Mouse (Mus musculus): ENCODE results near the gene Sgms1. TPM values are rescaled to one million over a fixed set of nuclear protein-coding genes. Genes with fewer than 3 reads are reported as not detected.
A peak's percentile ranks its signal among the peaks of the same experiment; 100 is the strongest.

Sgms1 gene
- polyA plus RNA-seq, 1 experiment from 2014 or later: 43.0 TPM

GRCm38 (mm10) chr19:32230798-32231197, 158.7 kb downstream of the Sgms1 start:
- no peaks in the 10 kb centered on the region for H3K9me3 ChIP-seq (replicated peaks; ENCODE audit: control insufficient read depth, low read length)
- no peaks in the 10 kb centered on the region for H3K27me3 ChIP-seq (ENCODE audit: control insufficient read depth, insufficient read depth, low read length)
- no peak for ATAC-seq (ENCODE audit: insufficient read depth, low FRiP score)
- no peak overlapping the region for H3K9ac ChIP-seq (ENCODE audit: low read length)
- peaks cover 6% of the 10 kb centered on the region; the same call in 1 of the 2 replicates for H3K4me1 ChIP-seq (ENCODE audit: control insufficient read depth, insufficient read depth, low read length)
- no peaks in the 10 kb centered on the region for H3K36me3 ChIP-seq (ENCODE audit: control insufficient read depth, insufficient read depth, low read length)
- 52% methylated on average over 5 of the region's 5 CpGs for WGBS
- no peak overlapping the region for H3K27ac ChIP-seq (ENCODE audit: low read length)
- H3K4me3 ChIP-seq (replicated peaks; ENCODE audit: low read length): no peak overlapping the region
- no peak overlapping the region for H3K4me2 ChIP-seq (ENCODE audit: low read depth, low read length)

- H3K27me3 ChIP-seq (ENCODE audit: control insufficient read depth, insufficient read depth, low read length): no peaks in the 10 kb centered on the region
Observed at GRCm38 (mm10) chr19:32230301-32230700, 159.2 kb downstream of the Sgms1 start.

GRCm38 (mm10) chr19:32229776-32230175, 159.7 kb downstream of the Sgms1 start:
- Histone ChIP-seq H3K4me2 (ENCODE audit: low read depth, low read length) (no peak overlapping the region), H3K9me3 (replicated peaks; ENCODE audit: control insufficient read depth, low read length) (no peaks in the 10 kb centered on the region), H3K9ac (ENCODE audit: low read length) (no peak overlapping the region), H3K4me1 (ENCODE audit: control insufficient read depth, insufficient read depth, low read length) (peaks cover 6% of the 10 kb centered on the region; the same call in 1 of the 2 replicates), H3K4me3 (replicated peaks; ENCODE audit: low read length) (no peak overlapping the region), H3K27me3 (ENCODE audit: control insufficient read depth, insufficient read depth, low read length) (no peaks in the 10 kb centered on the region), H3K36me3 (ENCODE audit: control insufficient read depth, insufficient read depth, low read length) (no peaks in the 10 kb centered on the region), H3K27ac (ENCODE audit: low read length) (no peak overlapping the region)
- WGBS: 87% methylated on average over 5 of the region's 5 CpGs
- ATAC-seq (ENCODE audit: insufficient read depth, low FRiP score): no peak

More at GRCm38 (mm10) chr19:32230301-32230700, 159.2 kb downstream of the Sgms1 start:
- H3K36me3 ChIP-seq (ENCODE audit: control insufficient read depth, insufficient read depth, low read length): no peaks in the 10 kb centered on the region
- H3K4me3 ChIP-seq (replicated peaks; ENCODE audit: low read length): no peak overlapping the region
- no peak overlapping the region for H3K27ac ChIP-seq (ENCODE audit: low read length)
- H3K4me2 ChIP-seq (ENCODE audit: low read depth, low read length): no peak overlapping the region
- ATAC-seq (ENCODE audit: insufficient read depth, low FRiP score): no peak
- 79% methylated on average over 5 of the region's 5 CpGs for WGBS
- H3K9ac ChIP-seq (ENCODE audit: low read length): no peak overlapping the region
- H3K4me1 ChIP-seq (ENCODE audit: control insufficient read depth, insufficient read depth, low read length): peaks cover 6% of the 10 kb centered on the region; the same call in 1 of the 2 replicates
- H3K9me3 ChIP-seq (replicated peaks; ENCODE audit: control insufficient read depth, low read length): no peaks in the 10 kb centered on the region

GRCm38 (mm10) chr19:32227175-32227574, 162.3 kb downstream of the Sgms1 start:
- H3K36me3 ChIP-seq (ENCODE audit: control insufficient read depth, insufficient read depth, low read length): no peaks in the 10 kb centered on the region
- no peak overlapping the region for H3K4me3 ChIP-seq (replicated peaks; ENCODE audit: low read length)
- H3K27ac ChIP-seq (ENCODE audit: low read length): no peak overlapping the region
- H3K9me3 ChIP-seq (replicated peaks; ENCODE audit: control insufficient read depth, low read length): no peaks in the 10 kb centered on the region
- no peak for ATAC-seq (ENCODE audit: insufficient read depth, low FRiP score)
- H3K9ac ChIP-seq (ENCODE audit: low read length): no peak overlapping the region
- WGBS: 72% methylated on average over 2 of the region's 2 CpGs
- H3K4me2 ChIP-seq (ENCODE audit: low read depth, low read length): no peak overlapping the region
- H3K4me1 ChIP-seq (ENCODE audit: control insufficient read depth, insufficient read depth, low read length): peaks cover 6% of the 10 kb centered on the region; the same call in 1 of the 2 replicates
- no peaks in the 10 kb centered on the region for H3K27me3 ChIP-seq (ENCODE audit: control insufficient read depth, insufficient read depth, low read length)

GRCm38 (mm10) chr19:32225097-32225490, 164.4 kb downstream of the Sgms1 start:
- no peak overlapping the region; the same call in 1 of the 2 replicates for H3K27ac ChIP-seq (ENCODE audit: low read length)
- no peak for ATAC-seq (ENCODE audit: insufficient read depth, low FRiP score)
- no peak overlapping the region for H3K9ac ChIP-seq (ENCODE audit: low read length)
- no peaks in the 10 kb centered on the region for H3K27me3 ChIP-seq (ENCODE audit: control insufficient read depth, insufficient read depth, low read length)
- H3K4me1 ChIP-seq (ENCODE audit: control insufficient read depth, insufficient read depth, low read length): no peaks in the 10 kb centered on the region
- H3K4me2 ChIP-seq (ENCODE audit: low read depth, low read length): no peak overlapping the region
- 75% methylated on average over 9 of the region's 9 CpGs for WGBS
- no peaks in the 10 kb centered on the region for H3K9me3 ChIP-seq (replicated peaks; ENCODE audit: control insufficient read depth, low read length)
- H3K4me3 ChIP-seq (replicated peaks; ENCODE audit: low read length): no peak overlapping the region
- no peaks in the 10 kb centered on the region for H3K36me3 ChIP-seq (ENCODE audit: control insufficient read depth, insufficient read depth, low read length)

GRCm38 (mm10) chr19:32224318-32225096, 165.0 kb downstream of the Sgms1 start:
- Histone ChIP-seq H3K9me3 (replicated peaks; ENCODE audit: control insufficient read depth, low read length) (no peaks in the 10 kb centered on the region), H3K9ac (ENCODE audit: low read length) (no peak overlapping the region), H3K4me3 (replicated peaks; ENCODE audit: low read length) (no peak overlapping the region), H3K27me3 (ENCODE audit: control insufficient read depth, insufficient read depth, low read length) (no peaks in the 10 kb centered on the region), H3K4me2 (ENCODE audit: low read depth, low read length) (no peak overlapping the region), H3K4me1 (ENCODE audit: control insufficient read depth, insufficient read depth, low read length) (no peaks in the 10 kb centered on the region), H3K36me3 (ENCODE audit: control insufficient read depth, insufficient read depth, low read length) (no peaks in the 10 kb centered on the region), H3K27ac (ENCODE audit: low read length) (peak overlapping the region; percentile 13; the same call in 1 of the 2 replicates)
- no peak for ATAC-seq (ENCODE audit: insufficient read depth, low FRiP score)
- 82% methylated on average over 2 of the region's 2 CpGs for WGBS

- no peak overlapping the region for H3K4me3 ChIP-seq (replicated peaks; ENCODE audit: low read length)
- no peak overlapping the region for H3K9ac ChIP-seq (ENCODE audit: low read length)
- H3K9me3 ChIP-seq (replicated peaks; ENCODE audit: control insufficient read depth, low read length): no peaks in the 10 kb centered on the region
- ATAC-seq (ENCODE audit: insufficient read depth, low FRiP score): no peak
- H3K4me2 ChIP-seq (ENCODE audit: low read depth, low read length): no peak overlapping the region
- no peaks in the 10 kb centered on the region for H3K27me3 ChIP-seq (ENCODE audit: control insufficient read depth, insufficient read depth, low read length)
- H3K27ac ChIP-seq (ENCODE audit: low read length): peak overlapping the region; percentile 13; the same call in 1 of the 2 replicates
- WGBS: 76% methylated on average over 3 of the region's 3 CpGs
- H3K36me3 ChIP-seq (ENCODE audit: control insufficient read depth, insufficient read depth, low read length): no peaks in the 10 kb centered on the region
- H3K4me1 ChIP-seq (ENCODE audit: control insufficient read depth, insufficient read depth, low read length): no peaks in the 10 kb centered on the region
Observed at GRCm38 (mm10) chr19:32223751-32224174, 165.8 kb downstream of the Sgms1 start.

- no peaks in the 10 kb centered on the region for H3K36me3 ChIP-seq (ENCODE audit: control insufficient read depth, insufficient read depth, low read length)
- H3K9me3 ChIP-seq (replicated peaks; ENCODE audit: control insufficient read depth, low read length): no peaks in the 10 kb centered on the region
- 93% methylated on average over 11 of the region's 11 CpGs for WGBS
- H3K4me1 ChIP-seq (ENCODE audit: control insufficient read depth, insufficient read depth, low read length): no peaks in the 10 kb centered on the region
- H3K4me3 ChIP-seq (replicated peaks; ENCODE audit: low read length): no peak overlapping the region
- H3K27ac ChIP-seq (ENCODE audit: low read length): no peak overlapping the region
- peak; percentile 40; the same call in 1 of the 2 replicates for ATAC-seq (ENCODE audit: insufficient read depth, low FRiP score)
- no peak overlapping the region for H3K4me2 ChIP-seq (ENCODE audit: low read depth, low read length)
- no peaks in the 10 kb centered on the region for H3K27me3 ChIP-seq (ENCODE audit: control insufficient read depth, insufficient read depth, low read length)
- H3K9ac ChIP-seq (ENCODE audit: low read length): no peak overlapping the region
Observed at GRCm38 (mm10) chr19:32222083-32222482, 167.4 kb downstream of the Sgms1 start.

- Histone ChIP-seq H3K9me3 (replicated peaks; ENCODE audit: control insufficient read depth, low read length) (no peaks in the 10 kb centered on the region), H3K4me2 (ENCODE audit: low read depth, low read length) (no peak overlapping the region), H3K27me3 (ENCODE audit: control insufficient read depth, insufficient read depth, low read length) (no peaks in the 10 kb centered on the region), H3K27ac (ENCODE audit: low read length) (no peak overlapping the region), H3K9ac (ENCODE audit: low read length) (no peak overlapping the region), H3K4me3 (replicated peaks; ENCODE audit: low read length) (no peak overlapping the region), H3K36me3 (ENCODE audit: control insufficient read depth, insufficient read depth, low read length) (no peaks in the 10 kb centered on the region), H3K4me1 (ENCODE audit: control insufficient read depth, insufficient read depth, low read length) (no peaks in the 10 kb centered on the region)
- WGBS: 79% methylated on average over 2 of the region's 2 CpGs
- no peak for ATAC-seq (ENCODE audit: insufficient read depth, low FRiP score)
Observed at GRCm38 (mm10) chr19:32220991-32221390, 168.5 kb downstream of the Sgms1 start.
